Mouse (Mus musculus): ENCODE results near the gene Tex26. TPM values are rescaled to one million over a fixed set of nuclear protein-coding genes. Genes with fewer than 3 reads are reported as not detected.

Tex26 gene
- total RNA-seq, 2 experiments from 2014 or later = 0.49 to 0.69 TPM

DNA sequence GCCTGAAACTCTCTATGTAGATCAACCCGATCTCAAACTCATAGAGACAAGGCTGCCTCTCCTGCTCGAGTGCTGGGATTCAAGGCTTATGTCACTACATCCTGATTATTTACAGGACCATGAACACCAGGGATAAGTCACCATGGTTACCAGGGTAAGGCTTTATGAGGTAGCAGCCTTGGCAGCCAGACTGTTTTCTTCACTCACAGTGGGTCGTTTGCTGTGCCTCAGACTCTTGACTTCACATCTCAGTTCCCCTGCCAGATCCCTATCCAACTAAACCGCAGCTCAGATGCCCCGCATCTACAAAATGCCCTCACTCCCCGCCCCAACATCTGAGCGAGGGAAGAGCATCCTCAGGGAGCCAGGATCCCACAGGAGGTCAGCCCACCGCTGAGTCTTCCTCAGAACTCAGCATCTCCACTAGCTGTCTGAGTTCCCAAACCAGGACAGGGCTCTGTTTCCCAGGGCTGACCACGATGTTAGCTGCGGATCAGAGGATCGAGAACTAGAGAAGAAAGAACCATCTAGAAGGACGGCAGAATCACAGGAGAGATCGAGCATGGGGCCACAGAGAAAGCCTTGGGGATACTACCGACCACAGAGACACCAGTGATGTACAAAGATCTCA lies 2.3 kb downstream of the Tex26 start:
- no peak for TF ChIP-seq CTCF (conservative IDR thresholded peaks at IDR 0.05)
- Histone ChIP-seq H3K4me3 (no peak overlapping the region), H3K27ac (no peak overlapping the region)
- no peak for DNase-seq (ENCODE audit: low spot score in 2 of 2)

- Histone ChIP-seq H3K4me3 (no peak overlapping the region), H3K27ac (no peak overlapping the region)
These were observed 2.8 kb downstream of the Tex26 start for GRCm38 (mm10) chr5:149442277-149442660.

GRCm38 (mm10) chr5:149444451-149444850 lies 5.0 kb downstream of the Tex26 start:
- Histone ChIP-seq H3K4me3 (no peak overlapping the region), H3K27ac (no peak overlapping the region)
- DNase-seq (ENCODE audit: low spot score in 2 of 2) = no peak
- no peak for TF ChIP-seq CTCF (conservative IDR thresholded peaks at IDR 0.05)

More at GRCm38 (mm10) chr5:149442277-149442660, 2.8 kb downstream of the Tex26 start:
- no peak for DNase-seq (ENCODE audit: low spot score in 2 of 2)
- no peak for TF ChIP-seq CTCF (conservative IDR thresholded peaks at IDR 0.05)

DNA sequence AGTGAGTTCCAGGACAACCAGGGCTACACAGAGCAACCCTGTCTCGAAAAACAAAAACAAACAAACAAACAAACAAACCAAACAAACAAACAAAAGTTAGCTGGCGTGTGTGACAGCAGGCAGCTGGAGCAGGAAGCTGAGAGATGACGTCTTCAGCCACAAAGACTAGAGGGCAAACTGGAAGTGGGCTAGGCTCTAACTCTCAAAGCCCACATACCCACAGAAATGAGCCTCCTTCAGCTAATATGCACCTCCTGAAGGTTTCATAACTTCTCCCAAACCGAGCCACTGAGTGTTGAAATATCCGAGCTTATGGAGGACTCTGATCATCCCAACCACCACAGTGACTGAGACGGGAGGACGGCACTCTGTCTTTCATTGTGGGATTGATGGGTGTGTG lies 7.0 kb downstream of the Tex26 start:
- TF ChIP-seq CTCF (conservative IDR thresholded peaks at IDR 0.05) = no peak
- no peak for DNase-seq (ENCODE audit: low spot score in 2 of 2)
- Histone ChIP-seq H3K27ac (no peak overlapping the region), H3K4me3 (no peak overlapping the region)

GRCm38 (mm10) chr5:149447733-149448132 lies 8.3 kb downstream of the Tex26 start:
- peak; percentile 54 for TF ChIP-seq CTCF (conservative IDR thresholded peaks at IDR 0.05)
- Histone ChIP-seq H3K27ac (no peak overlapping the region), H3K4me3 (no peak overlapping the region)
- no peak for DNase-seq (ENCODE audit: low spot score in 2 of 2)

GRCm38 (mm10) chr5:149449406-149449805 lies 9.9 kb downstream of the Tex26 start:
- Histone ChIP-seq H3K27ac (no peak overlapping the region), H3K4me3 (no peak overlapping the region)
- DNase-seq (ENCODE audit: low spot score in 2 of 2) = no peak
- no peak for TF ChIP-seq CTCF (conservative IDR thresholded peaks at IDR 0.05)

- H3K27ac ChIP-seq = peak overlapping the region; percentile 36; the same call in 1 of the 2 replicates
- peak in 1 of 2 experiments; percentile 29 for DNase-seq (ENCODE audit: low spot score in 2 of 2)
- H3K4me3 ChIP-seq = no peak overlapping the region
- no peak for TF ChIP-seq CTCF (conservative IDR thresholded peaks at IDR 0.05)
These were observed 11.8 kb downstream of the Tex26 start for GRCm38 (mm10) chr5:149451209-149451681.

DNA sequence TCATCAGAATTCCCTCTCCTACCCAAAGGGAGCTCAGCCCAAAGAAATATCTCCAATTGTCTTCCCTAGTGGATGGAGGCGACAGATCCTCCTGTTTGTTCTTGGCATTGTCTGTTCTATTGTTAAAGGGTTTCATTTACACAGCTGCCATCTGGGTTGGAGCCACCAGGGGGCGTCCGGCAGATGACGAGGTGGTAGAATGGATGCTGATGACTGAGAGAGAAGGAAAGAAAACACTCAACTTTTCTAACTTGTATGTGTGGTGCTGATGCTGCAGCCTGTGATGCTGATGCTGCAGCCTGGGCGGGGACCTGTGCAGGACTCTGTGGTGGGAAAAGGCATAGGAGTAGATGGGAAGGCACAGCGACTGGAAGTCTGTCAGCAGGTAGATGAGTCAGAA lies 14.8 kb downstream of the Tex26 start:
- Histone ChIP-seq H3K27ac (no peak overlapping the region), H3K4me3 (no peak overlapping the region)
- peak; percentile 94 for TF ChIP-seq CTCF (conservative IDR thresholded peaks at IDR 0.05)
- peak; percentile 63 to 86 for DNase-seq (ENCODE audit: low spot score in 2 of 2)

DNA sequence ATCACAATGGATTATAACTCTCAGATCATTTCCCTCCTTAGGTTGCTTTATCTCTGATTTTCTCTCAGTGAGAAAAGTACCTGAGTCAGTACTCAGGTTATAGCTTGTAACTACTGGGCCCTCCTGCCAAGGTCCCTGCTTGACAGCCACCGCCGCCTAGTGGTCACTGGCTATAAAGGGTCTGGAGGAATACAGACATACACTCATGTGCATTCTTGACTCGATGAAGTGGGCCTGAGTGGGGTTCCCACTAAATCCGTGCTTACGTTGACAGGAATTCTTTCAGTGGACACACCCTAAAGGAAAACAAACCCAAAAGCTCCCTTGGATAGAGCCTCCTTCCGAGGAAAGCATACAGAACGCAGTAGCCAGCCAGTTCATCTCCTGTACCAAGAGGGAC lies 17.1 kb downstream of the Tex26 start:
- H3K4me3 ChIP-seq = no peak overlapping the region
- no peak for DNase-seq (ENCODE audit: low spot score in 2 of 2)
- TF ChIP-seq CTCF (conservative IDR thresholded peaks at IDR 0.05) = peak; percentile 33; the same call in 1 of the 2 replicates
- no peak overlapping the region for H3K27ac ChIP-seq

DNA sequence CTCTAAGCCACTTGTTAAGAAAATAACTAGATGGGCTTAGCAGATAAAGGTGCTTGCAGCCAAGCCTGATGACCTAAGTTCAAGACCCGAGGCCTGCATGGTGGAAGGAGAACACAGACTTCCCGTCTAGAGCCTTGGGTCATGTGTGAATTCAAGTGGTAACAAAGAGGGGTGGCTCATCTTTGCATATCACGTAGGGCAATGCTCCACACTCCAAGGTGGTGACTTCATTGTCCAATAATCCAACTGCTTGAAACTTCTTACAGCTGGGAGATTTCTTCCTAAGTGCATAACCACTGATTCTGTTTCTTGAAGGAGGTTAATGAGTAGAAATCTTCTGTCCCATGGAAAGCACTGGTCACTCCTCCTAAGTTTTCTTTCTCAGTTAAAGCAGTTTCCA lies 22.6 kb downstream of the Tex26 start:
- TF ChIP-seq CTCF (conservative IDR thresholded peaks at IDR 0.05) = no peak
- DNase-seq (ENCODE audit: low spot score in 2 of 2) = no peak
- H3K4me3 ChIP-seq = no peak overlapping the region
- no peak overlapping the region for H3K27ac ChIP-seq

GRCm38 (mm10) chr5:149465305-149465704 lies 25.8 kb downstream of the Tex26 start:
- DNase-seq (ENCODE audit: low spot score in 2 of 2) = no peak
- H3K27ac ChIP-seq = no peak overlapping the region
- TF ChIP-seq CTCF (conservative IDR thresholded peaks at IDR 0.05) = no peak
- no peak overlapping the region for H3K4me3 ChIP-seq

DNA sequence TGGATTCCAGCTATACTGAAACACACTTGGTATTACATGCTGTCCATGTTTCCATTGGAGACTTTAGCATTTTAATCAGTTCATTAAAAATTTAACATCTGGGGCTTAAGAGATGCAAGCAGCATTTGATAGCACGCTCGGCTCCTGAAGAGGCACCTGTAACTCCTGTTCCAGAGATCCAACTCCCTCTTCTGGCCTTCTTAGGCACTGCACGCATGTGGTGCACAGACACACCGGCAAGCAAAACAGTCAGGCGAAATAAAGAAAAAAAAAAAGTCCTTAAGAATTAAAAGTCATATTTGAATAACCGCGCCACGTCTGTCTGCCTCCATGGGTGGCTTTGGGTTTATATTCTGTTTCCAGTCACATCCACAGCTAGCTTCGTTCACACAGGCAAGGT lies 34.7 kb downstream of the Tex26 start:
- H3K27ac ChIP-seq = no peak overlapping the region
- H3K4me3 ChIP-seq = no peak overlapping the region
- no peak for DNase-seq (ENCODE audit: low spot score in 2 of 2)
- TF ChIP-seq CTCF (conservative IDR thresholded peaks at IDR 0.05) = peak; percentile 48

DNA sequence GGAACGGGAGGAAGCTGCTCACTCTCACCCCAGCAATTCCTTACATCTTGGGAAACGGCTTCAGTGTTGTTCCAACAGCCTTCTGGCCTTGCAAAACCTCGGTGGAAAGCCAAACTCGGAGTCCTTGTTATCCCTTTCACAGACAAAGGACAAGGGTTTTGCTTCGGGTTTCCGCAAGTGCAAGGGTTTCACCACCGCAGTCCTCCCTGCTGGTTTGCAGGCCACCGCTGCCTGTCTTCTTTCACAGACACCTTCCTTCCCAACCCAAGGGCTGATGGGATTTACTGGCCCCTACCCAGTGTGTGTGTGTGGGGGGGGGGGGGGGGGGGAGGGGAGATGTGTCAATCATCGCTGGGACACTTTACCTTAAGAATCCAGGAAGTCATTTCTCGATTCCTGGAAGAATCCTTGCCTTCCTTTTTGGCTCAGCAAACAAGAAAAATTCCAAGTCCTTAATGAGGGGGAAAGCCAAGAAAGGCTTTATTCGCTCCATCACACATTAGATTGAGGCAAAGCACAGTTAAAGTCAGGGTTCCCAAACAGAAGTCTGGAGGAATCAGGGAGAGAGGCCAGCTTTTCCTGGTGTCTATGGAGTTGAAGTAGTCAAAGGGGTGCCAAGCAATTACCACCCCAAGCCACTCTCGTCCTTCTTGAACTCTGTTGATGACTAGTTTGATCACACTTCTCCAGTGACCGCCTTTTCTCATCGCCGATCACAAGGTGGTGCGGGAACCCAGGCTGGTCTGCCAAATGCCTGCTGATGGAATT lies 35.4 kb downstream of the Tex26 start:
- Histone ChIP-seq H3K27ac (no peak overlapping the region), H3K4me3 (no peak overlapping the region)
- DNase-seq (ENCODE audit: low spot score in 2 of 2) = no peak
- no peak for TF ChIP-seq CTCF (conservative IDR thresholded peaks at IDR 0.05)

DNA sequence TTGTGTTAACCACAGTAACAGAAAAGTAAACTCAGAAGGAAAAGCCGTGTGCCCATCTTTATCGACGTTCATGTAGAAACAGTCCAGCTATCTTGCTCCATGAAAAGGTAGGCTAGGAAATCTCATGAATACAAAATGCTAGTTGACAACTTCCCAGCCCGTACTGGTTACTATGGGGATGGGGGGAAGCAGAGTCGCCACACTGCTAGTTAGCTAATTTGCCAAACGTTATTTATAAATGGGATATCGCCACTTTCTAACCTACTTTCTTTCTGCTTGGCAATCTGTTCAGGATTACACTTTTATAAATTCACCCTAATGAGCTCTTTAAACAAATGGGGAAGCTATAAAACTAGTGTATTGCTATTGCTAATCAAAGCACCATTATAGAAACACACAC lies 42.5 kb downstream of the Tex26 start:
- Histone ChIP-seq H3K27ac (no peak overlapping the region), H3K4me3 (no peak overlapping the region)
- no peak for TF ChIP-seq CTCF (conservative IDR thresholded peaks at IDR 0.05)
- DNase-seq (ENCODE audit: low spot score in 2 of 2) = peak; percentile 28 to 52

Measured in layer of hippocampus, adult 2 months (tissue).